Mouse (Mus musculus): ENCODE data around the gene Baiap2l2. TPM values are rescaled to one million over a fixed set of nuclear protein-coding genes. Genes with fewer than 3 reads are reported as not detected.

Gene Baiap2l2
- polyA plus RNA-seq, 1 experiment from 2014 or later: 1.9 TPM

- no peak overlapping the region for H3K9ac ChIP-seq (replicated peaks; ENCODE audit: low read length)
- ATAC-seq (ENCODE audit: low FRiP score, low TSS enrichment) (no peak), DNase-seq (no peak)
- 69% methylated on average over 4 of the region's 4 CpGs for WGBS
- no peaks in the 10 kb centered on the region for H3K9me3 ChIP-seq (ENCODE audit: control insufficient read depth, low read length)
- 0 out of 2 replicates have a peak overlapping the region, but pooled peaks have one; percentile 3 for H3K27ac ChIP-seq (replicated peaks; ENCODE audit: low read depth, low read length)
- no peaks in the 10 kb centered on the region for H3K36me3 ChIP-seq (ENCODE audit: control insufficient read depth, insufficient read depth, low read length)
- H3K27me3 ChIP-seq (ENCODE audit: control insufficient read depth, insufficient read depth, low read length): no peaks in the 10 kb centered on the region
- no peak overlapping the region for H3K4me3 ChIP-seq (replicated peaks; ENCODE audit: low read depth, low read length)
- peak overlapping the region; percentile 2; the same call in 1 of the 2 replicates for H3K4me2 ChIP-seq (ENCODE audit: low read length)
- H3K4me1 ChIP-seq (ENCODE audit: control insufficient read depth, insufficient read depth, low read length): peaks cover 23% of the 10 kb centered on the region
Measured at GRCm38 (mm10) chr15:79326264-79326663, 40.9 kb upstream of the Baiap2l2 start.

- Histone ChIP-seq H3K4me2 (ENCODE audit: low read length) (no peak overlapping the region), H3K27ac (replicated peaks; ENCODE audit: low read depth, low read length) (no peak overlapping the region), H3K4me3 (replicated peaks; ENCODE audit: low read depth, low read length) (no peak overlapping the region), H3K4me1 (ENCODE audit: control insufficient read depth, insufficient read depth, low read length) (peaks cover 23% of the 10 kb centered on the region), H3K9me3 (ENCODE audit: control insufficient read depth, low read length) (no peaks in the 10 kb centered on the region), H3K27me3 (ENCODE audit: control insufficient read depth, insufficient read depth, low read length) (no peaks in the 10 kb centered on the region), H3K9ac (replicated peaks; ENCODE audit: low read length) (no peak overlapping the region), H3K36me3 (ENCODE audit: control insufficient read depth, insufficient read depth, low read length) (no peaks in the 10 kb centered on the region)
- ATAC-seq (ENCODE audit: low FRiP score, low TSS enrichment): no peak
- 83% methylated on average over 3 of the region's 3 CpGs for WGBS
- DNase-seq: no peak
Measured at GRCm38 (mm10) chr15:79325742-79326141, 40.4 kb upstream of the Baiap2l2 start.

- DNase-seq (no peak), ATAC-seq (ENCODE audit: low FRiP score, low TSS enrichment) (no peak)
- H3K27me3 ChIP-seq (ENCODE audit: control insufficient read depth, insufficient read depth, low read length): no peaks in the 10 kb centered on the region
- peaks cover 23% of the 10 kb centered on the region for H3K4me1 ChIP-seq (ENCODE audit: control insufficient read depth, insufficient read depth, low read length)
- no peak overlapping the region for H3K4me2 ChIP-seq (ENCODE audit: low read length)
- H3K27ac ChIP-seq (replicated peaks; ENCODE audit: low read depth, low read length): no peak overlapping the region
- no peaks in the 10 kb centered on the region for H3K36me3 ChIP-seq (ENCODE audit: control insufficient read depth, insufficient read depth, low read length)
- 90% methylated on average over 3 of the region's 3 CpGs for WGBS
- no peak overlapping the region for H3K4me3 ChIP-seq (replicated peaks; ENCODE audit: low read depth, low read length)
- H3K9me3 ChIP-seq (ENCODE audit: control insufficient read depth, low read length): no peaks in the 10 kb centered on the region
- H3K9ac ChIP-seq (replicated peaks; ENCODE audit: low read length): no peak overlapping the region
Measured at GRCm38 (mm10) chr15:79324373-79324772, 39.0 kb upstream of the Baiap2l2 start.

- WGBS: 87% methylated on average over 4 of the region's 4 CpGs
- H3K9me3 ChIP-seq (ENCODE audit: control insufficient read depth, low read length): no peaks in the 10 kb centered on the region
- H3K9ac ChIP-seq (replicated peaks; ENCODE audit: low read length): no peak overlapping the region; the same call in 1 of the 2 replicates
- H3K4me1 ChIP-seq (ENCODE audit: control insufficient read depth, insufficient read depth, low read length): peaks cover 23% of the 10 kb centered on the region
- H3K27me3 ChIP-seq (ENCODE audit: control insufficient read depth, insufficient read depth, low read length): no peaks in the 10 kb centered on the region
- ATAC-seq (ENCODE audit: low FRiP score, low TSS enrichment) (no peak), DNase-seq (no peak)
- H3K27ac ChIP-seq (replicated peaks; ENCODE audit: low read depth, low read length): no peak overlapping the region
- H3K4me2 ChIP-seq (ENCODE audit: low read length): no peak overlapping the region
- no peak overlapping the region for H3K4me3 ChIP-seq (replicated peaks; ENCODE audit: low read depth, low read length)
- H3K36me3 ChIP-seq (ENCODE audit: control insufficient read depth, insufficient read depth, low read length): no peaks in the 10 kb centered on the region
Measured at GRCm38 (mm10) chr15:79323791-79324155, 38.4 kb upstream of the Baiap2l2 start.

GRCm38 (mm10) chr15:79322991-79323790 is 37.9 kb upstream of the Baiap2l2 start:
- no peak overlapping the region for H3K4me3 ChIP-seq (replicated peaks; ENCODE audit: low read depth, low read length)
- no peak overlapping the region for H3K4me2 ChIP-seq (ENCODE audit: low read length)
- H3K9ac ChIP-seq (replicated peaks; ENCODE audit: low read length): no peak overlapping the region; the same call in 1 of the 2 replicates
- DNase-seq: peak; percentile 17
- H3K4me1 ChIP-seq (ENCODE audit: control insufficient read depth, insufficient read depth, low read length): peaks cover 23% of the 10 kb centered on the region
- no peaks in the 10 kb centered on the region for H3K9me3 ChIP-seq (ENCODE audit: control insufficient read depth, low read length)
- H3K27me3 ChIP-seq (ENCODE audit: control insufficient read depth, insufficient read depth, low read length): no peaks in the 10 kb centered on the region
- ATAC-seq (ENCODE audit: low FRiP score, low TSS enrichment): no peak
- 86% methylated on average over 6 of the region's 6 CpGs for WGBS
- no peaks in the 10 kb centered on the region for H3K36me3 ChIP-seq (ENCODE audit: control insufficient read depth, insufficient read depth, low read length)
- no peak overlapping the region for H3K27ac ChIP-seq (replicated peaks; ENCODE audit: low read depth, low read length)

- Histone ChIP-seq H3K27ac (replicated peaks; ENCODE audit: low read depth, low read length) (no peak overlapping the region), H3K9me3 (ENCODE audit: control insufficient read depth, low read length) (no peaks in the 10 kb centered on the region), H3K27me3 (ENCODE audit: control insufficient read depth, insufficient read depth, low read length) (no peaks in the 10 kb centered on the region), H3K36me3 (ENCODE audit: control insufficient read depth, insufficient read depth, low read length) (peaks cover 3% of the 10 kb centered on the region; the same call in 1 of the 2 replicates), H3K4me2 (ENCODE audit: low read length) (no peak overlapping the region), H3K4me1 (ENCODE audit: control insufficient read depth, insufficient read depth, low read length) (peaks cover 23% of the 10 kb centered on the region), H3K4me3 (replicated peaks; ENCODE audit: low read depth, low read length) (no peak overlapping the region), H3K9ac (replicated peaks; ENCODE audit: low read length) (no peak overlapping the region)
- no peak for ATAC-seq (ENCODE audit: low FRiP score, low TSS enrichment)
- no peak for DNase-seq
- WGBS: 81% methylated on average over 11 of the region's 11 CpGs
Measured at GRCm38 (mm10) chr15:79322281-79322990, 37.1 kb upstream of the Baiap2l2 start.

GRCm38 (mm10) chr15:79321733-79322190 is 36.4 kb upstream of the Baiap2l2 start:
- WGBS: 88% methylated on average over 5 of the region's 5 CpGs
- Histone ChIP-seq H3K27me3 (ENCODE audit: control insufficient read depth, insufficient read depth, low read length) (no peaks in the 10 kb centered on the region), H3K4me2 (ENCODE audit: low read length) (no peak overlapping the region), H3K27ac (replicated peaks; ENCODE audit: low read depth, low read length) (no peak overlapping the region), H3K4me1 (ENCODE audit: control insufficient read depth, insufficient read depth, low read length) (peaks cover 17% of the 10 kb centered on the region), H3K36me3 (ENCODE audit: control insufficient read depth, insufficient read depth, low read length) (peaks cover 7% of the 10 kb centered on the region), H3K9me3 (ENCODE audit: control insufficient read depth, low read length) (no peaks in the 10 kb centered on the region), H3K9ac (replicated peaks; ENCODE audit: low read length) (no peak overlapping the region), H3K4me3 (replicated peaks; ENCODE audit: low read depth, low read length) (no peak overlapping the region)
- no peak for DNase-seq
- ATAC-seq (ENCODE audit: low FRiP score, low TSS enrichment): no peak

- Histone ChIP-seq H3K9ac (replicated peaks; ENCODE audit: low read length) (no peak overlapping the region), H3K9me3 (ENCODE audit: control insufficient read depth, low read length) (no peaks in the 10 kb centered on the region), H3K4me1 (ENCODE audit: control insufficient read depth, insufficient read depth, low read length) (no peaks in the 10 kb centered on the region), H3K36me3 (ENCODE audit: control insufficient read depth, insufficient read depth, low read length) (peaks cover 24% of the 10 kb centered on the region), H3K4me3 (replicated peaks; ENCODE audit: low read depth, low read length) (no peak overlapping the region), H3K27me3 (ENCODE audit: control insufficient read depth, insufficient read depth, low read length) (no peaks in the 10 kb centered on the region), H3K27ac (replicated peaks; ENCODE audit: low read depth, low read length) (no peak overlapping the region), H3K4me2 (ENCODE audit: low read length) (no peak overlapping the region)
- ATAC-seq (ENCODE audit: low FRiP score, low TSS enrichment) (no peak), DNase-seq (no peak)
- 76% methylated on average over 8 of the region's 8 CpGs for WGBS
Measured at GRCm38 (mm10) chr15:79313848-79314369, 28.6 kb upstream of the Baiap2l2 start.

Measured in midbrain, embryonic 14.5 days (tissue).